Mouse (Mus musculus): ENCODE data around the gene Prkcq.

- TF ChIP-seq POLR2A (IDR thresholded peaks at IDR 0.05; ENCODE audit: insufficient read depth, low read depth, low read length) (no peak), CTCF (IDR thresholded peaks at IDR 0.05; ENCODE audit: insufficient read depth, low read depth, low read length) (no peak)
Measured at GRCm38 (mm10) chr2:11160696-11161095, 11.2 kb upstream of the Prkcq start.

Measured in olfactory bulb, adult 2 months (tissue).